Mouse (Mus musculus): ENCODE results near the gene Slc27a3.

- no peak for TF ChIP-seq E2F4 (IDR thresholded peaks at IDR 0.05; ENCODE audit: borderline replicate concordance, low read depth, low read length)
- TF ChIP-seq CTCF (IDR thresholded peaks at IDR 0.05 in 2 of 3, conservative IDR thresholded peaks at IDR 0.05 in 1 of 3; ENCODE audit: control insufficient read depth in 1 of 3, insufficient read depth in 1 of 3, low read depth in 2 of 3, low read length in 3 of 3, poor library complexity in 1 of 3, severe bottlenecking in 1 of 3) = no peak
- no peak for TF ChIP-seq ZKSCAN1 (IDR thresholded peaks at IDR 0.05; ENCODE audit: low read depth, low read length)
- no peak for TF ChIP-seq TAL1 (IDR thresholded peaks at IDR 0.05; ENCODE audit: low read length)
- TF ChIP-seq HCFC1 (IDR thresholded peaks at IDR 0.05; ENCODE audit: low read depth, low read length) = no peak
- TF ChIP-seq ELF1 (IDR thresholded peaks at IDR 0.05; ENCODE audit: low read depth, low read length) = no peak
- TF ChIP-seq UBTF (IDR thresholded peaks at IDR 0.05; ENCODE audit: borderline replicate concordance, insufficient read depth, low read depth, low read length) = no peak
- TF ChIP-seq SMC3 (IDR thresholded peaks at IDR 0.05; ENCODE audit: low read depth, low read length) = no peak
- no peak for TF ChIP-seq USF2 (IDR thresholded peaks at IDR 0.05; ENCODE audit: borderline replicate concordance in 1 of 2, insufficient read depth in 1 of 2, low read depth in 1 of 2, low read length in 2 of 2)
- no peak for TF ChIP-seq CHD1 (IDR thresholded peaks at IDR 0.05; ENCODE audit: low read depth, low read length)
Measured at GRCm38 (mm10) chr3:90391004-90391403, 1.3 kb upstream of the Slc27a3 start.
